Mouse (Mus musculus) limb, embryonic 11.5 days (tissue): Measurements from ENCODE around the gene Slc1a2. TPM values are rescaled to one million over a fixed set of nuclear protein-coding genes. Genes with fewer than 3 reads are reported as not detected.

Experiments
- ATAC-seq: fragments of 200-750 bp; cut with Nextera tagmentation; 2 replicates; pipeline ENCODE4 v1.8.0; 2017; ENCODE audit warnings: low read depth; ENCODE audit not compliant: insufficient number of reproducible peaks, low FRiP score, low TSS enrichment
- DNase-seq: peaks from one replicate; pipeline ENCODE4 v3.0.0-alpha.2; 2015; ENCODE audit warnings: low spot score
- H3K27ac ChIP-seq: fragments of 300-500 bp; sonication (generic); replicated peaks from 2 replicates; pipeline ENCODE4 v1.5.1; 2014; ENCODE audit warnings: low read depth, mild to moderate bottlenecking, low read length
- H3K27me3 ChIP-seq: fragments of 300-500 bp; sonication (generic); 2 replicates; pipeline ENCODE4 v1.6.1; 2014; ENCODE audit warnings: mild to moderate bottlenecking, low read length, mixed read lengths; ENCODE audit not compliant: control insufficient read depth, insufficient read depth
- H3K36me3 ChIP-seq: fragments of 300-500 bp; sonication (generic); 2 replicates; pipeline ENCODE4 v1.6.1; 2014; ENCODE audit warnings: mild to moderate bottlenecking, low read length, moderate library complexity, mixed read lengths; ENCODE audit not compliant: control insufficient read depth, insufficient read depth
- H3K4me1 ChIP-seq: fragments of 300-500 bp; sonication (generic); 2 replicates; pipeline ENCODE4 v1.6.1; 2014; ENCODE audit warnings: low read length, mixed read lengths; ENCODE audit not compliant: control insufficient read depth, insufficient read depth
- H3K4me2 ChIP-seq: fragments of 300-500 bp; sonication (generic); 2 replicates; pipeline ENCODE4 v1.6.1; 2014; ENCODE audit warnings: low read depth, mild to moderate bottlenecking, moderate library complexity; ENCODE audit not compliant: severe bottlenecking
- H3K4me3 ChIP-seq: fragments of 300-500 bp; sonication (generic); 2 replicates; pipeline ENCODE4 v1.5.1; 2014; ENCODE audit warnings: low read depth, low read length
- H3K9ac ChIP-seq: fragments of 300-500 bp; sonication (generic); 2 replicates; pipeline ENCODE4 v1.6.1; 2014; ENCODE audit warnings: mild to moderate bottlenecking, low read length
- H3K9me3 ChIP-seq: fragments of 300-500 bp; sonication (generic); 2 replicates; pipeline ENCODE4 v1.6.1; 2016; ENCODE audit warnings: low read length; ENCODE audit not compliant: control insufficient read depth
- WGBS: fragments of 180-500 bp; shearing (Covaris S2); extraction: QIAGEN DNeasy Blood & Tissue Kit; methylation state at CpG from one replicate; pipeline ENCODE4 v1.1.7; 2014; 5-methylcytosine and 5-hydroxymethylcytosine counted together
- polyA plus RNA-seq: library from polyadenylated mRNA; unstranded; fragments of >200 nt; fragmentation: Nextera tagmentation; extraction: Ambion mirVana; gene quantifications from 2 replicates; pipeline ENCODE4 v1.2.1, GENCODE M21; 2014

Gene Slc1a2
- polyA plus RNA-seq, 1 experiment from 2014 or later: 0.11 TPM

DNA sequence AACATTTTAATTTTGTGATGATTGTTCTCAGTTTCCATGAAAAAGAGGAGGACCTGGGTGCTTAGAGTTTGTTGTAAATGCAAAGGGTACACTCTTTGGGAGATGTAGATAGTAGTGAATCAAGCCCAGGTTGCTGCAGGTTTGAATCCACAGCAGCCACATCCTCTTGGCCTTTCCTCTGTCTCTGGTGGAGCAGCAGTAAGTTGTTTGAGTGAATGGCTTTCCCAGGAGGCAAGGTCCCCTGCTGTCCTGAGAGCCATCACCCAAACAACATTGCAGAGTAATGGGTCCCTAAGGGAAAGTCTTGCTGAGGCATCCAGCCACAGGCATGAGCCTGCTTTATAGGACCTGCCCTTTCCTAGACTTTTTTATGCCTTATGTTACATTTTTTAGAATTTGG is 37.1 kb downstream of the Slc1a2 start:
- Histone ChIP-seq H3K27ac (no peak overlapping the region), H3K4me3 (no peak overlapping the region), H3K4me2 (no peak overlapping the region), H3K27me3 (no peaks in the 10 kb centered on the region), H3K36me3 (no peaks in the 10 kb centered on the region), H3K9ac (no peak overlapping the region), H3K9me3 (no peaks in the 10 kb centered on the region), H3K4me1 (no peaks in the 10 kb centered on the region)
- ATAC-seq (no peak), DNase-seq (no peak)

DNA sequence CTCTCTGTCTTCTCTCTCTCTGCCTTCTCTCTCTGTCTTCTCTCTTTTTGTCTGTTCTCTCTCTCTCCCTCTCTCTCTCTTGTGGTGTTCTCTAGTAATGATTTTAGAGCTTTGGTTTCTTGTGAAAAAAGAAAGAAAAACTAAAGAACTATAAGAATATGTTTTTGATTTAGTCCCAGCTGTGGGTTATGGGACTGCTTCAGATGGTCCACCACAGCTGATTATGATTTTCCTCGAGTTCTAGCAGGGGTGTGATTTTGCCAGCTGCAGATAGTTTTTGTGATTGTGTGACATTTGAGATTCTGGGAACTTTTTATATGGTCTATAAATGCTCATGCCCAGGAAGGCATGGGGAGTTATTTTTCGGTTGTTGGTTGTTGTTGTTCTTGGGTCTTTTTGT is 39.3 kb downstream of the Slc1a2 start:
- no peak for DNase-seq
- H3K27me3 ChIP-seq: no peaks in the 10 kb centered on the region
- H3K4me3 ChIP-seq: no peak overlapping the region
- H3K27ac ChIP-seq: no peak overlapping the region
- WGBS: 43% methylated on average over 2 of the region's 2 CpGs
- no peak for ATAC-seq
- H3K36me3 ChIP-seq: no peaks in the 10 kb centered on the region
- H3K9ac ChIP-seq: no peak overlapping the region
- no peak overlapping the region for H3K4me2 ChIP-seq
- H3K4me1 ChIP-seq: no peaks in the 10 kb centered on the region
- no peaks in the 10 kb centered on the region for H3K9me3 ChIP-seq

DNA sequence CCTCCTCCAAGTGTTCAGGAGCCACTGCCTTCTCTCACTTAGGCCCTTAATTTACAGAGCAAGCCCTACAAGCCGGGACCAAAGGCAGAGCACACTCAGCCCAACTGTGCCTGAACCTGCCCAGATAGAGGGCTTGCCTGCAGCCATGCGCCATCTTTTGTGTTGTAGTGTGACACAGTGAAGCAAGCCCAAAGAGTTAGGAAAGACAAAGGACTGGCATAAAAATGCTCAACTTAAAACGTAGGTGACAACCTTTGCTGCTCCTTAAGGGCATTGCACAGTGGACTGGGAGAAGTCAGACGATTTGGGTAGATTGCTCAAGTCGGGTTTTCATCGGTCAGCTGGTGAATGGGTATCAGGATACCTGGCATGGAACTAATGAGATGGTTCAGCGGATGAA is 41.5 kb downstream of the Slc1a2 start:
- no peaks in the 10 kb centered on the region for H3K27me3 ChIP-seq
- H3K9me3 ChIP-seq: no peaks in the 10 kb centered on the region
- H3K27ac ChIP-seq: no peak overlapping the region
- no peak for ATAC-seq
- WGBS: 88% methylated on average over 7 of the region's 7 CpGs
- H3K4me1 ChIP-seq: no peaks in the 10 kb centered on the region
- H3K36me3 ChIP-seq: no peaks in the 10 kb centered on the region
- H3K9ac ChIP-seq: no peak overlapping the region
- no peak for DNase-seq
- H3K4me2 ChIP-seq: no peak overlapping the region
- no peak overlapping the region for H3K4me3 ChIP-seq

DNA sequence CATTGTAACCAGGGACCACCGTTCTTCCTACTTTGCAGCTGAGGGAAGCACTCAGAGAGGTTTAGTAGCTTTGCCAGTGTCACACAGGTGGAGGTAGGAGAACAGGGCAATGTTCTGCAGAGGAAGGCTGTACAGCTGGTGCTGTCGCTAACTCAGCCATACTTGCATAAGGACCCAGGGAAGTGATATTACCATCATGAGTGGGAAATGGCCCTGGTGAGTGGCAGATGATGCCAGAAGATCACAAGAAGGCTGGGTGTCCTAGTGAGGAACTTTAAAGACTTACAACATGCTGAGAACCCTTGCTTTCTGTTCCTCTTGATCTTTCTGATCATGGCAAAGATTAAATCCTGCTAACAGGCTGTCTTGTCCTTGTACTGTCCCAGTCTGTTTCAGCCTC is 42.2 kb downstream of the Slc1a2 start:
- WGBS: 86% methylated on average over 2 of the region's 2 CpGs
- no peak overlapping the region for H3K9ac ChIP-seq

DNA sequence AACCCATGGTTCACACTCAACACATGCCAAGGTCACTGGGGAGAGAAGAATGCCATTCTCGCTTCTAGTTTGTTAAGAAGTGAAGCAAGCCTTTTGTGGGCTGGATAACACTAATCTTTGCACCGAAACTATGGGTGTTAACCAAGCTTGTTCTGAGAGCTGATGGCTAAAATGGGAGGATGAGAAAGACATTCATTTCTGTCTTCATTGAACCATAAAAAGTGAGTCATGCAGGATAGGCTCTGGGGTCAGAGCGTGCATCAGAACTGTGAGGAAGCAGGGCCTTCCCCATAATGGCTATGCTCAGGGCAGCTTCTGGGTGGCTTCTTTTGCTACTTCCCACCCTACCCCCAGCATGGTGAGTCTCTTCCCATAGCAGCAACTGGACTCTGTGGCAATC is 42.9 kb downstream of the Slc1a2 start:
- Histone ChIP-seq H3K27me3 (no peaks in the 10 kb centered on the region), H3K27ac (no peak overlapping the region), H3K9ac (no peak overlapping the region), H3K4me2 (no peak overlapping the region), H3K36me3 (no peaks in the 10 kb centered on the region), H3K9me3 (no peaks in the 10 kb centered on the region), H3K4me3 (no peak overlapping the region), H3K4me1 (no peaks in the 10 kb centered on the region)
- ATAC-seq: no peak
- DNase-seq: no peak
- 91% methylated on average over 3 of the region's 3 CpGs for WGBS

More for the DNA sequence above, 42.2 kb downstream of the Slc1a2 start:
- no peak overlapping the region for H3K4me3 ChIP-seq
- H3K27ac ChIP-seq: no peak overlapping the region
- no peaks in the 10 kb centered on the region for H3K4me1 ChIP-seq
- DNase-seq: no peak
- no peaks in the 10 kb centered on the region for H3K27me3 ChIP-seq
- H3K36me3 ChIP-seq: no peaks in the 10 kb centered on the region
- no peak overlapping the region for H3K4me2 ChIP-seq
- no peaks in the 10 kb centered on the region for H3K9me3 ChIP-seq
- no peak for ATAC-seq

DNA sequence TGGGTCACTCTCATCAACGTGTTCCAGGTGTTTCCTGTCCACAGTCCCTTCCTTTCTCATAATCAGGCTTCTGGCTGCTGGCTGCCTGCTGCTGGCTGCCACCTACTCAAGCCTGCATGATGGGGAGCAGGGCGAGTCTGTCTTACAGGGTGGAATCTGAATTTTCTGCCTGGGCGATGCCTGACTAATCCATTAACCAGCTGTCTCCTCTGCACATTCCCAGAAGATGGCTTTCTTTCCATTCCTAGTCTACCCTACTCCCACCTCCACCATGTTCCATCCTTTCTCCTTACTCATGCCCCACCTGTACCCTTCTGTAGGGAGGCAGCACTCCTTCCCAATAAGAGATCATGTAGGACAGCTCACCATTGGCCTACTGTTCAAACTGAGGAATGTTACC is 45.1 kb downstream of the Slc1a2 start:
- no peaks in the 10 kb centered on the region for H3K9me3 ChIP-seq
- H3K9ac ChIP-seq: no peak overlapping the region
- no peak overlapping the region for H3K27ac ChIP-seq
- H3K4me1 ChIP-seq: no peaks in the 10 kb centered on the region
- ATAC-seq (no peak), DNase-seq (no peak)
- H3K4me2 ChIP-seq: no peak overlapping the region
- H3K4me3 ChIP-seq: no peak overlapping the region
- no peaks in the 10 kb centered on the region for H3K36me3 ChIP-seq
- H3K27me3 ChIP-seq: no peaks in the 10 kb centered on the region
- 66% methylated on average over 3 of the region's 3 CpGs for WGBS

DNA sequence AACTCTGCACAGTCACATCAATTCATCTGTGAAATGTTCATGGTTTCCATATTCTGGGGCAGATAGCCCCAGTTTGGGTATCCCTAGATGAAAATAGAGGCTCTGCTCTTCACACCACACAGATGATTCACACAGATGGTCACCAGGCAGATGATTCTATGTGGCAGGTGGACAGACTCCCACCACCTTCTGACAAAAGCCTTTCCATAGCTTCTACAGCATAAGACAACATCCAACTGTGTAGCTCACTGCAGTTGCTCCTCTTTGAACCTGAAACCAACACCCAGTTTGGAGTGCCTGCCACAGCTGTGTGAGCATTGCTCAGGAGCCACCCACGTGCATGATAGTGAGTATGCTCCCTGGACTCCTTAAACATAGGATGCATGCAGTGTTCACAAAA is 46.3 kb downstream of the Slc1a2 start:
- ATAC-seq (no peak), DNase-seq (no peak)
- Histone ChIP-seq H3K27ac (no peak overlapping the region), H3K4me2 (no peak overlapping the region), H3K9me3 (no peaks in the 10 kb centered on the region), H3K4me1 (no peaks in the 10 kb centered on the region), H3K9ac (no peak overlapping the region), H3K4me3 (no peak overlapping the region), H3K36me3 (no peaks in the 10 kb centered on the region), H3K27me3 (no peaks in the 10 kb centered on the region)
- 83% methylated on average over 1 of the region's 1 CpGs for WGBS

DNA sequence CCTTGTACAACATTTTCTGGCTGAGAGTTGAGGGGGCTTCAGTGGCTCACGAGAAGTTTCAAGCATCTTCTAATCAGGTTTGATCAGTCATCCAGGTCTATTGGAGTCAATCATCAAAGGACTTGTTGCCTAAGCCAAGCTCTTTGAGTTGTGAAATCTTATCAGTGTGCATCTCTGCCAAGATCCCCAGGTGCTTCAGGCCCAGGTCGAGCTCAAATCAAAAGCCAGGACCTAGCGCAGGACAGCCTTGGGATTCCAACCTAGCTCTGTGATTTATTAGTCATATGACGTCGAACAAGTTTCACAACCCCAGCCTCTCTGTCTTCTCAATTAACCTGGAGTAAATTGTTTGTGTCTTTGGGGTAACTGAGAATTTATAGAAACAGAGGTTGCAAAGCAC is 53.1 kb downstream of the Slc1a2 start:
- no peak overlapping the region for H3K4me2 ChIP-seq
- H3K9me3 ChIP-seq: no peaks in the 10 kb centered on the region
- no peak overlapping the region for H3K4me3 ChIP-seq
- H3K36me3 ChIP-seq: no peaks in the 10 kb centered on the region
- ATAC-seq (no peak), DNase-seq (no peak)
- H3K9ac ChIP-seq: no peak overlapping the region
- 72% methylated on average over 5 of the region's 5 CpGs for WGBS
- H3K27ac ChIP-seq: no peak overlapping the region
- H3K27me3 ChIP-seq: no peaks in the 10 kb centered on the region
- no peaks in the 10 kb centered on the region for H3K4me1 ChIP-seq

DNA sequence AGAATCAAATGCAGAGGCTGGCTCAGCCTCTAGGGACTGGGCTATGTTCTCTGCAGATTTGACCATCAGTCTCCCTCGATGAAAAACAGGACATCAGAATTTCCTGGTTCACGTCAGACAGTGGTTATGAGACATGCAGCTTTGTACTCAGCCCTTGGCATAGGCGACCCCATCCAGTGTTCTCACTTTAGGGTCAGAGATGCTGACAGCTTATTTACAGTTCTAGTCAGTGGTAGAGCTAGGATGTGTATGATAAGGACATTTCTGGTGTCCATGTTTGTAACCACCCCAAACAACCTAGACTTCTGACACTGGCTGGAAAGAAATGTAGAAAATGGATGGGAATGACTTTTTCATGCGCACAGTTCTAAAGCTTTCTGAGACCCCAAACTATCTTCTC is 53.6 kb downstream of the Slc1a2 start:
- ATAC-seq: no peak
- 84% methylated on average over 4 of the region's 4 CpGs for WGBS
- Histone ChIP-seq H3K4me2 (no peak overlapping the region), H3K9me3 (no peaks in the 10 kb centered on the region), H3K27ac (no peak overlapping the region), H3K9ac (no peak overlapping the region), H3K4me3 (no peak overlapping the region), H3K4me1 (no peaks in the 10 kb centered on the region), H3K36me3 (no peaks in the 10 kb centered on the region), H3K27me3 (no peaks in the 10 kb centered on the region)
- no peak for DNase-seq
